Mouse (Mus musculus) neural tube, embryonic 11.5 days (tissue): ENCODE measurements around the gene Stx3. TPM values are rescaled to one million over a fixed set of nuclear protein-coding genes. Genes with fewer than 3 reads are reported as not detected.

ENCODE experiments used
- ATAC-seq: fragments of 200-750 bp; cut with Nextera tagmentation; 2 replicates; pipeline ENCODE4 v1.8.0; 2017; ENCODE audit warnings: moderate number of reproducible peaks, mild to moderate bottlenecking, moderate TSS enrichment, moderate library complexity; ENCODE audit not compliant: insufficient read depth, low FRiP score, low TSS enrichment
- DNase-seq: peaks from one replicate; pipeline ENCODE4 v3.0.0-alpha.2; 2015; ENCODE audit warnings: low spot score
- H3K27ac ChIP-seq: fragments of 300-500 bp; sonication (generic); 2 replicates; pipeline ENCODE4 v1.5.1; 2014; ENCODE audit warnings: low read depth, mild to moderate bottlenecking, low read length
- H3K27me3 ChIP-seq: fragments of 300-500 bp; sonication (generic); 2 replicates; pipeline ENCODE4 v1.6.1; 2014; ENCODE audit warnings: mild to moderate bottlenecking, low read length, mixed read lengths; ENCODE audit not compliant: control insufficient read depth, insufficient read depth
- H3K36me3 ChIP-seq: fragments of 300-500 bp; sonication (generic); 2 replicates; pipeline ENCODE4 v1.6.1; 2014; ENCODE audit warnings: mild to moderate bottlenecking, low read length, moderate library complexity, mixed read lengths; ENCODE audit not compliant: control insufficient read depth, insufficient read depth
- H3K4me1 ChIP-seq: fragments of 300-500 bp; sonication (generic); 2 replicates; pipeline ENCODE4 v1.6.1; 2014; ENCODE audit warnings: low read length, mixed read lengths; ENCODE audit not compliant: control insufficient read depth, insufficient read depth
- H3K4me2 ChIP-seq: fragments of 300-500 bp; sonication (generic); 2 replicates; pipeline ENCODE4 v1.6.1; 2014; ENCODE audit warnings: low read depth, mild to moderate bottlenecking, moderate library complexity
- H3K4me3 ChIP-seq: fragments of 300-500 bp; sonication (generic); 2 replicates; pipeline ENCODE4 v1.5.1; 2014; ENCODE audit warnings: low read depth, low read length
- H3K9ac ChIP-seq: fragments of 300-500 bp; sonication (generic); 2 replicates; pipeline ENCODE4 v1.6.1; 2014; ENCODE audit warnings: mild to moderate bottlenecking, low read length
- H3K9me3 ChIP-seq: fragments of 300-500 bp; sonication (generic); 2 replicates; pipeline ENCODE4 v1.6.1; 2016; ENCODE audit warnings: low read length; ENCODE audit not compliant: control insufficient read depth
- WGBS: fragments of 180-500 bp; shearing (Covaris S2); extraction: QIAGEN DNeasy Blood & Tissue Kit; methylation state at CpG from one replicate; pipeline ENCODE4 v1.1.7; 2014; 5-methylcytosine and 5-hydroxymethylcytosine counted together
- polyA plus RNA-seq: library from polyadenylated mRNA; unstranded; fragments of >200 nt; fragmentation: Nextera tagmentation; extraction: Ambion mirVana; gene quantifications from 2 replicates; pipeline ENCODE4 v1.2.1, GENCODE M21; 2014

Stx3 gene
- polyA plus RNA-seq, 1 experiment from 2014 or later, result 6.0 TPM

DNA sequence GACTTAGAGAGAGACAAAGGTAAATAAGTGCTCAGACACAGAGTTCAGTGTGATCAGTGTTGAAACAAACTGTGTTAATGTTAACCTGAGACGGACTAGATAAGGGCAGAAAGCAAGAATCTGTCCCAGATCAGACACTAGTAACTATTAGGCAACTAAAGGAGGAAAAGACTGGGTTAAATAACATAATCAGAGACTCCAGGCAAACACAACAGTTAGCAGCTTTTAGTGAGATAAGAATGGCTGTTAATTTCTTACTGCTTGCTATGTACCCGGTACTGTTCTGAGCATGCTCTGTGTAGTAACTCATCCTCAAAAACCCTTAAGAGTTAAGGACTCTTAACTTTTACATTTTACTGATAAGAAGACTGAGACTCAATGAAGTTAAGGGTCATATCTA lies 93.3 kb downstream of the Stx3 start:
- no peaks in the 10 kb centered on the region for H3K36me3 ChIP-seq
- H3K9ac ChIP-seq, result no peak overlapping the region
- no peak overlapping the region for H3K4me3 ChIP-seq
- no peak overlapping the region for H3K27ac ChIP-seq
- H3K4me1 ChIP-seq, result no peaks in the 10 kb centered on the region
- H3K9me3 ChIP-seq, result no peaks in the 10 kb centered on the region
- no peaks in the 10 kb centered on the region for H3K27me3 ChIP-seq
- ATAC-seq (no peak), DNase-seq (no peak)
- 82% methylated on average over 2 of the region's 2 CpGs for WGBS
- no peak overlapping the region for H3K4me2 ChIP-seq

Other genes starting within 250 kb of the Stx3 start
- 1.9 and 3.5 TPM in 2 replicates for gene Ms4a6d, start 214.6 kb downstream of the Stx3 start, polyA plus RNA-seq
- gene Ms4a2, start 195.7 kb downstream of the Stx3 start, polyA plus RNA-seq, result 0.15 TPM in 1 of 2 replicates, not detected in the other
- 0.32 TPM in 1 of 2 replicates, not detected in the other for gene Ms4a3, start 178.6 kb downstream of the Stx3 start, polyA plus RNA-seq
- not detected in 2 replicates for gene Oosp2, start 158.8 kb downstream of the Stx3 start, polyA plus RNA-seq
- not detected in 2 replicates for gene Oosp1, start 128.3 kb downstream of the Stx3 start, polyA plus RNA-seq
- not detected in 2 replicates for gene Oosp3, start 122.3 kb downstream of the Stx3 start, polyA plus RNA-seq
- not detected in 2 replicates for gene Gif, start 71.8 kb downstream of the Stx3 start, polyA plus RNA-seq
- 48.6 and 52.3 TPM in 2 replicates for gene Mrpl16, start 49.0 kb downstream of the Stx3 start, polyA plus RNA-seq
- not detected in 2 replicates for gene Olfr1417, start 19.8 kb upstream of the Stx3 start, polyA plus RNA-seq
- gene Olfr1418, start 41.7 kb upstream of the Stx3 start, polyA plus RNA-seq, result not detected in 2 replicates
- not detected in 2 replicates for gene Olfr1419, start 55.7 kb upstream of the Stx3 start, polyA plus RNA-seq
- not detected in 2 replicates for gene Olfr1420, start 67.2 kb upstream of the Stx3 start, polyA plus RNA-seq
- gene Patl1, start 93.0 kb upstream of the Stx3 start, polyA plus RNA-seq, result 24.7 and 25.7 TPM in 2 replicates
- gene Osbp, start 146.5 kb upstream of the Stx3 start, polyA plus RNA-seq, result 6.6 and 6.7 TPM in 2 replicates
- not detected in 2 replicates for gene Olfr1423, start 221.9 kb upstream of the Stx3 start, polyA plus RNA-seq
- gene Olfr1424, start 243.3 kb upstream of the Stx3 start, polyA plus RNA-seq, result not detected in 2 replicates